Mouse (Mus musculus) stomach, embryonic 16.5 days (tissue): ENCODE data around the gene Ptch2. TPM values are rescaled to one million over a fixed set of nuclear protein-coding genes. Genes with fewer than 3 reads are reported as not detected.

Source experiments
- ATAC-seq: fragments of 200-750 bp; cut with Nextera tagmentation; 2 replicates; pipeline ENCODE4 v1.8.0; 2017; ENCODE audit warnings: moderate number of reproducible peaks, moderate TSS enrichment; ENCODE audit not compliant: insufficient read depth, low FRiP score
- H3K27ac ChIP-seq: fragments of 300-500 bp; sonication (generic); 2 replicates; pipeline ENCODE4 v1.5.1; 2014; ENCODE audit warnings: low read length
- H3K27me3 ChIP-seq: fragments of 300-500 bp; sonication (generic); 2 replicates; pipeline ENCODE4 v1.6.1; 2014; ENCODE audit warnings: low read length, control low read depth, mixed read lengths; ENCODE audit not compliant: control insufficient read depth, insufficient read depth
- H3K36me3 ChIP-seq: fragments of 300-500 bp; sonication (generic); 2 replicates; pipeline ENCODE4 v1.6.1; 2014; ENCODE audit warnings: low read length; ENCODE audit not compliant: control insufficient read depth, insufficient read depth
- H3K4me1 ChIP-seq: fragments of 300-500 bp; sonication (generic); 2 replicates; pipeline ENCODE4 v1.6.1; 2014; ENCODE audit warnings: low read length, control low read depth, mixed read lengths; ENCODE audit not compliant: control insufficient read depth, insufficient read depth
- H3K4me2 ChIP-seq: fragments of 300-500 bp; sonication (generic); 2 replicates; pipeline ENCODE4 v1.6.1; 2014; ENCODE audit warnings: low read depth, low read length, mixed read lengths
- H3K4me3 ChIP-seq: fragments of 300-500 bp; sonication (generic); replicated peaks from 2 replicates; pipeline ENCODE4 v1.5.1; 2014; ENCODE audit warnings: mild to moderate bottlenecking, low read length
- H3K9ac ChIP-seq: fragments of 300-500 bp; sonication (generic); 2 replicates; pipeline ENCODE4 v1.6.1; 2014; ENCODE audit warnings: low read length
- H3K9me3 ChIP-seq: fragments of 300-500 bp; sonication (generic); replicated peaks from 2 replicates; pipeline ENCODE4 v1.6.1; 2016; ENCODE audit warnings: low read length, control low read depth; ENCODE audit not compliant: control insufficient read depth
- WGBS: fragments of 180-500 bp; shearing (Covaris S2); extraction: QIAGEN DNeasy Blood & Tissue Kit; methylation state at CpG from one replicate; pipeline ENCODE4 v1.1.7; 2014; 5-methylcytosine and 5-hydroxymethylcytosine counted together
- microRNA-seq: library from miRNA; unstranded; fragments of <30 nt; microRNA quantifications from one replicate; pipeline ENCODE4, GENCODE M21; 2016
- polyA plus RNA-seq: library from polyadenylated mRNA; unstranded; fragments of >200 nt; fragmentation: Nextera tagmentation; extraction: Ambion mirVana; gene quantifications from 2 replicates; pipeline ENCODE4 v1.2.1, GENCODE M21; 2015

The Ptch2 gene
- polyA plus RNA-seq, 1 experiment from 2014 or later = 7.0 TPM

DNA sequence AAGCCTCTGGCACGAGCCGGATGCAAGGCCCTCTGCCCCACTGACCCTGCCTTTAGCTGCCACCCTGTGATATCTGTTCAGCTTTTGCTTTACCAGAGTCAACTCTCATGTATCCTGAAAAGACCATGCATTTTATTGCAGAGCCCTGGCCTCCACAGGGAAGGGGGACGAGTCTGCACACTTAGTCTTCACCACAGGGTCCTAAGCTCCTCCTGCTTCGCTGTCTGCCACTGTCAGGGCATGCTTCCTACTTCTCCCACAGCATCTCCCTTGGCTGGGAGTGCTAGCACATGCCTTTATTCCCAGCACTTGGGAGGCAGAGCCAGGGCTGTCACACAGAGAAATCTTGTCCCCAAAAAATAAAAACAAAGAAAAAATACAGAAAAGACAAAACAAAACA, 65.3 kb downstream of the Ptch2 start:
- Histone ChIP-seq H3K4me1 (no peaks in the 10 kb centered on the region), H3K36me3 (peaks cover 24% of the 10 kb centered on the region), H3K9ac (no peak overlapping the region), H3K27me3 (no peaks in the 10 kb centered on the region), H3K4me2 (no peak overlapping the region), H3K4me3 (no peak overlapping the region), H3K27ac (no peak overlapping the region), H3K9me3 (no peaks in the 10 kb centered on the region)
- 76% methylated on average over 4 of the region's 4 CpGs for WGBS
- ATAC-seq = no peak

Small RNA genes within 50 kb of the gene (microRNA-seq; reads per million reads assigned to microRNA genes)
- not detected for gene Gm22398

Other genes with a start within 250 kb of the Ptch2 start
- 0.44 and 0.56 TPM in 2 replicates for gene Zswim5, start 218.7 kb upstream of the Ptch2 start, polyA plus RNA-seq
- gene Urod, start 101.7 kb upstream of the Ptch2 start, polyA plus RNA-seq = 77.5 and 84.2 TPM in 2 replicates
- 6.9 and 8.3 TPM in 2 replicates for gene Hectd3, start 100.8 kb upstream of the Ptch2 start, polyA plus RNA-seq
- 35.6 and 36.3 TPM in 2 replicates for gene Eif2b3, start 76.7 kb upstream of the Ptch2 start, polyA plus RNA-seq
- gene Btbd19, start 29.6 kb downstream of the Ptch2 start, polyA plus RNA-seq = 6.5 and 6.6 TPM in 2 replicates
- gene Tctex1d4, start 30.7 kb downstream of the Ptch2 start, polyA plus RNA-seq = 0.22 TPM in 1 of 2 replicates, not detected in the other
- gene Plk3, start 37.9 kb downstream of the Ptch2 start, polyA plus RNA-seq = 3.4 and 5.0 TPM in 2 replicates
- 671 and 829 TPM in 2 replicates for gene Rps8, start 60.2 kb downstream of the Ptch2 start, polyA plus RNA-seq
- 42.4 and 44.3 TPM in 2 replicates for gene Kif2c, start 86.6 kb downstream of the Ptch2 start, polyA plus RNA-seq
- gene Tmem53, start 155.9 kb downstream of the Ptch2 start, polyA plus RNA-seq = 14.2 and 14.6 TPM in 2 replicates
- gene Armh1, start 156.1 kb downstream of the Ptch2 start, polyA plus RNA-seq = 0.32 and 0.61 TPM in 2 replicates